Mouse (Mus musculus) lung, embryonic 14.5 days (tissue): Measurements from ENCODE around the gene Slc29a4. TPM values are rescaled to one million over a fixed set of nuclear protein-coding genes. Genes with fewer than 3 reads are reported as not detected.
A peak's percentile ranks its signal among the peaks of the same experiment; 100 is the strongest.

Experiments
- ATAC-seq: fragments of 200-750 bp; cut with Nextera tagmentation; 2 replicates; pipeline ENCODE4 v1.8.0; 2017; ENCODE audit warnings: mild to moderate bottlenecking, moderate TSS enrichment, moderate library complexity; ENCODE audit not compliant: insufficient read depth
- DNase-seq: peaks from one replicate; pipeline ENCODE4 v3.0.0-alpha.2; 2015
- H3K27ac ChIP-seq: fragments of 300-500 bp; sonication (generic); 2 replicates; pipeline ENCODE4 v1.5.1; 2014; ENCODE audit warnings: low read depth, mild to moderate bottlenecking, moderate library complexity
- H3K27me3 ChIP-seq: fragments of 300-500 bp; sonication (generic); 2 replicates; pipeline ENCODE4 v1.6.1; 2014; ENCODE audit warnings: low read length, control low read depth; ENCODE audit not compliant: insufficient read depth
- H3K36me3 ChIP-seq: fragments of 300-500 bp; sonication (generic); 2 replicates; pipeline ENCODE4 v1.6.1; 2014; ENCODE audit warnings: control low read depth; ENCODE audit not compliant: insufficient read depth
- H3K4me1 ChIP-seq: fragments of 300-500 bp; sonication (generic); 2 replicates; pipeline ENCODE4 v1.6.1; 2014; ENCODE audit warnings: antibody characterized with exemption, control low read depth; ENCODE audit not compliant: insufficient read depth
- H3K4me2 ChIP-seq: fragments of 300-500 bp; sonication (generic); 2 replicates; pipeline ENCODE4 v1.6.1; 2014; ENCODE audit warnings: mild to moderate bottlenecking
- H3K4me3 ChIP-seq: fragments of 300-500 bp; sonication (generic); 2 replicates; pipeline ENCODE4 v1.5.1; 2014; ENCODE audit warnings: low read depth, low read length
- H3K9ac ChIP-seq: fragments of 300-500 bp; sonication (generic); 2 replicates; pipeline ENCODE4 v1.6.1; 2014
- H3K9me3 ChIP-seq: fragments of 300-500 bp; sonication (generic); 2 replicates; pipeline ENCODE4 v1.6.1; 2016; ENCODE audit warnings: low read depth, low read length, control low read depth
- CTCF ChIP-seq: IDR thresholded peaks from 2 replicates; pipeline ENCODE4 v1.5.1; 2016; ENCODE audit warnings: antibody characterized with exemption, low read depth
- WGBS: fragments of 180-500 bp; shearing (Covaris S2); extraction: QIAGEN DNeasy Blood & Tissue Kit; methylation state at CpG from one replicate; pipeline ENCODE4 v1.1.7; 2014; 5-methylcytosine and 5-hydroxymethylcytosine counted together
- polyA plus RNA-seq: library from polyadenylated mRNA; unstranded; fragments of >200 nt; fragmentation: Nextera tagmentation; extraction: Ambion mirVana; gene quantifications from 2 replicates; pipeline ENCODE4 v1.2.1, GENCODE M21; 2014

Gene Slc29a4
- polyA plus RNA-seq, 1 experiment from 2014 or later: 8.2 TPM

DNA sequence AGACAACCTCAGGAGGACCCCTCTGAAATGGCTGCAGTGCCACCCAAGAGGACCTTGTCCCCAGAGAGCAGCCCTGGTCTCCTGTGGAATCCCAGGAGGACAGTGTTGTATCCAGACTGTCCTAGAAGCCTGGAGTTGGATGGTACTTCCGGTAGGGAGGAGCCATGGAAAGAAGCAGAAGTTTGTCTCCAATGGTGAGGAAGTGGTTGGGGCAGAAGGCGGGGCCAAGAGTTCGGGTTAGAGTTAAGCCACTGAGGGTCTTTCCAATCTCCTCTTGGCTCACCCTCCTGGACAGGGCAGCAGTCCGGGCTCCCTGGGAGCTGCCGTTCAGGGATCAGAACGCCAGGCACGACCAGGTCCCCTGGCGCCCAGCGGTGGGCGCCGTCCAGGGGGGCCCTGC is 72.0 kb downstream of the Slc29a4 start:
- 66% methylated on average over 11 of the region's 11 CpGs for WGBS
- Histone ChIP-seq H3K4me2 (no peak overlapping the region), H3K4me3 (no peak overlapping the region), H3K36me3 (peaks cover 85% of the 10 kb centered on the region), H3K27me3 (no peaks in the 10 kb centered on the region), H3K4me1 (peaks cover 7% of the 10 kb centered on the region; the same call in 1 of the 2 replicates), H3K9me3 (no peaks in the 10 kb centered on the region), H3K27ac (no peak overlapping the region), H3K9ac (no peak overlapping the region)
- no peak for TF ChIP-seq CTCF
- DNase-seq (peak; percentile 25), ATAC-seq (no peak)

DNA sequence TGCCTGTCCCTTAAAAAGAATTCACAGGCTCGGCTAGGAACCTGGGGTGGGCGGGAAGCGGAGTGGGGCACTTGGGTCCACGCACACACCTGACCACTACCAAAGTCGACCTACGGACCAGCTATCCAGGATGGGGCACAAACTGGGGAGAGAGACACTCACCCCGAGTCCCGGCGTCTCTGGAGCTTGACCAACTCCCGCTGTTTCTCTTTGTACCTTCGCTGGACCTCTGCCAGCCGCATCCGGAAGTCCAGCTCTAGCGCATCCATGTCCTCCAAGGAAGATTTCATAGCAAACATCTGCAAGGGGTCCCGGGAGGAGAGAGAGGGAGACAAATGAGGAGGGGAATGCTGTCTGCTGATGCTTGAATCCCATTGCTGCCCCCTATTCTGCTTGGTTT is 72.6 kb downstream of the Slc29a4 start:
- Histone ChIP-seq H3K4me2 (no peak overlapping the region), H3K9me3 (no peaks in the 10 kb centered on the region), H3K4me1 (peaks cover 7% of the 10 kb centered on the region; the same call in 1 of the 2 replicates), H3K27ac (no peak overlapping the region), H3K4me3 (no peak overlapping the region), H3K27me3 (no peaks in the 10 kb centered on the region), H3K9ac (no peak overlapping the region), H3K36me3 (peaks cover 85% of the 10 kb centered on the region)
- DNase-seq (no peak), ATAC-seq (no peak)
- WGBS: 80% methylated on average over 15 of the region's 15 CpGs
- no peak for TF ChIP-seq CTCF

DNA sequence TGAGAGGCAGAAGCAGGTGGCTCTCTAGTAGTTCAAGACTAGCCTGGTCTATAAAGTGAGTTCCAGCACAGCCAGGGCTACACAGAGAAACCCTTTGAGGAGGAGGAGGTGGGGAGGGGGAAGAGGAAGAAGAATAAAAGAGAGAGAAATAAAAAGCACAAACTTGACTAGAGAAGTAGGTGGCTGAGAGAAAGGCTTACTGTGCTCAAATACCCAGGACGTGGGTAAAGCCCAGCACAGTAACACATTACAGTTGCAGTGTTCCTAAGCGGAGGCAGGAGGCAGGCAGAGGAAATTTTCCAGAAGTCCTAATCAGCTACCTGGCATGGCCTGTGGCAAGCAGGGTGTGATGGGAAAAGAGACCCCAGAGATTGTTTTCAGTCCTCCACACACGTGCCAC is 74.4 kb downstream of the Slc29a4 start:
- WGBS: 89% methylated on average over 3 of the region's 3 CpGs
- no peak overlapping the region for H3K4me2 ChIP-seq
- no peaks in the 10 kb centered on the region for H3K9me3 ChIP-seq
- H3K4me1 ChIP-seq: peaks cover 10% of the 10 kb centered on the region
- ATAC-seq (no peak), DNase-seq (no peak)
- no peak for TF ChIP-seq CTCF
- H3K36me3 ChIP-seq: peaks cover 85% of the 10 kb centered on the region
- H3K9ac ChIP-seq: no peak overlapping the region
- no peak overlapping the region for H3K27ac ChIP-seq
- no peak overlapping the region for H3K4me3 ChIP-seq
- H3K27me3 ChIP-seq: no peaks in the 10 kb centered on the region

DNA sequence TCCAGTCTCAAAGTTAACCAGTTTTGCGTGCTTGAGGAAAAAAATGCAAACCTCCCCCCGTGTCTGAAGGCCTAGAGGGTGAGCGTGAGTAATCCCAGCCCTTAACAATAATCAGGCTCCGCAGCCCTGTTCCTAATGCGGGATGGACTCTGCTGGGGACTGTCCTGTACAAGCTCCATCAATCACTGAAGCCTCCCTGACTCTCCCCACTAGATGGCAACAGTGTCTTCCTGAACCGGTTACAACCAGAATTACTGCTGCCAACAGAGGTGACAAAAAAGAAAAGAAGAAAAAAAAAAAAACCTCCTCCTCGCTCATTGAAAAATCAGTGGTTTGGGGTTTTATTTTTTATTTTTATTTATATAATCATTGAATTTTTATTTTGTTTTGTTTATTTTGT is 75.6 kb downstream of the Slc29a4 start:
- H3K9ac ChIP-seq: no peak overlapping the region
- ATAC-seq (no peak; the same call in 1 of the 2 replicates), DNase-seq (peak; percentile 91)
- no peak overlapping the region for H3K4me2 ChIP-seq
- no peak overlapping the region for H3K27ac ChIP-seq
- H3K9me3 ChIP-seq: no peaks in the 10 kb centered on the region
- H3K4me3 ChIP-seq: no peak overlapping the region
- H3K4me1 ChIP-seq: peaks cover 10% of the 10 kb centered on the region
- H3K36me3 ChIP-seq: peaks cover 85% of the 10 kb centered on the region
- peak; percentile 76 for TF ChIP-seq CTCF
- H3K27me3 ChIP-seq: no peaks in the 10 kb centered on the region
- 16% methylated on average over 7 of the region's 7 CpGs for WGBS

DNA sequence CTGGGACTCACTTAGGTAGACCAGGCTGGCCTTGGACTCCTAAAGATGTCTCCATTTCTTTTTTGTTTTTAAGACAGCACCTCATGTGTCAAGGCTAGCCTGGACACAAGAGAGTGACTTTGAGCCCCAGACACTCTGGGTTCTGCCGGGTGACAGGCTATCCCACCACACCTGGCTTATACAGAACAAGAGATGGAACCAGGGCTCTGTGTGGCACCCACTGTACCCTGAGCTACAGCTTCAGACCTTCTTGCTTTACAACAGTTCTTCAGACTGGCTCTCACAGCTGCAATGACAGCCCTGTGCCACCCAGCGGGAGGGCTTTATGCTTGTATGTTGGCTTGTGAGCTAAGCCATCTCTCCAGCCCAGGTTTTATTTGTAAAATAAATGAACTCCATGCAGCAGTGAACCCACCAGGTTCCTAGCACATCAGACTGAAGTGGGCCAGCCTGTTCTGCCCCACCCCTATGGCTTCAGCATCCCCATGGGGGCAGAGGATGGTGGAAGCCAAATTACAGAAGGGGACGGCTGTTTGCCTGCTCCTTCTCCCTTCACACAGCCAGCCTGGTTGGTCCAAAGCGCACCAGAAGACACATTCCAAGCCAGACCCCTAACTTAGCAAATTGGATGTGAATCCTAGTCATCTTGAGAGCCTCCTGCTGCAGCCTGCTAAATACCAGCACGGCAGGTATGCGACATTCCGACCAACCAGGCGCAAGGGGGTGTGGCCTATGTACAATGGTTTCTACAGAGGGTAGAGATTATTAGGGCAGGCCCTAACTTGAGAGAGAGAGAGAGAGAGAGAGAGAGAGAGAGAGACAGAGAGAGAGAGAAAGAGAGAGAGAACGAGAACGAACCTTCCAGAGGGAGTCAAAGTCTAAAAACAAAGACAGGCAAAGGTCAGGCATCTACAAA is 76.3 kb downstream of the Slc29a4 start:
- DNase-seq: peak; percentile 58
- Histone ChIP-seq H3K27me3 (no peaks in the 10 kb centered on the region), H3K27ac (peak overlapping the region; percentile 75), H3K4me1 (peaks cover 10% of the 10 kb centered on the region), H3K9ac (peak overlapping the region; percentile 20; the same call in 1 of the 2 replicates), H3K4me2 (no peak overlapping the region), H3K9me3 (no peaks in the 10 kb centered on the region), H3K36me3 (peaks cover 85% of the 10 kb centered on the region), H3K4me3 (no peak overlapping the region)
- WGBS: 46% methylated on average over 10 of the region's 10 CpGs
- TF ChIP-seq CTCF: no peak
- ATAC-seq: peak; percentile 41

DNA sequence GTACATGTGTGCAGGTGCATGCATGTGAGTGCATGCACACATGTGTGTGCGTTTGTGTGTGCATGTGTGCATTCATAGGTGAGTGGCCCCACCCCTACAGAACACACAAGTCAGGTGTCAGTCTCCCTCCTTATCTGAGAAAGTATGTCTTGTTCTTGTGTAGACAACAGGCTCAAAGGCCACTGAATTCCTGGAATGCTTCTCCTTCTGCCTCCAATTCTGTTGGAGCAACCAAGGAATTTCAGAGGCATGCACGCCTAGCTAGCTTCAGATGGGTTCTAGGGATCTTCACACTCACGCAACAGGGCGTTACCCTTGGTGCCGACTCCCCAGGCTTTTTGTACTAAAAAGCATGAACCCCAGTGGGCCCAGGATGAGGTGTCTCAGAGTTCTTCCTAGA is 77.3 kb downstream of the Slc29a4 start:
- Histone ChIP-seq H3K4me3 (no peak overlapping the region), H3K4me1 (peaks cover 10% of the 10 kb centered on the region), H3K9me3 (no peaks in the 10 kb centered on the region), H3K4me2 (no peak overlapping the region), H3K27me3 (no peaks in the 10 kb centered on the region), H3K9ac (no peak overlapping the region), H3K27ac (peak overlapping the region; percentile 75), H3K36me3 (peaks cover 85% of the 10 kb centered on the region)
- no peak for TF ChIP-seq CTCF
- peak; percentile 40 for DNase-seq
- WGBS: 61% methylated on average over 5 of the region's 5 CpGs
- no peak for ATAC-seq

DNA sequence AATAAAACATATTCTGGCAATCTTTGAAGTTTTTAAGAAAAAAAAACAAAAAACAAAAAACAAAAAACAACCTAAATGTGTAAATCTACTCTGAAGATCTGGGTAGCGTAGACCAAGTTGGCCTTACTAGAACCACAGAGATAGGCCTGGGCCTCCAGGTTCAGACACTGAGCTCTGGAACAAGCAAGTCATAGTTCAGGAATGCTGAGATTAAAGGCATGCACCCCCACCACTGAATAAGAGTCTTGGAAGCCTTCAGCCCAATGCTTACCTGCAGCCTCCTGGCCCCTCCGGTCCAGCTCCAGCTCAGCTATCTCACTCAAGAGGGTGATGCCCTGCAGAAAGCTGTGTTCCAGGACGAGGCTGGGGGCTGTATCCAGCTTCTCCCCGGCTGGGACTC is 78.7 kb downstream of the Slc29a4 start:
- DNase-seq: no peak
- Histone ChIP-seq H3K36me3 (peaks cover 85% of the 10 kb centered on the region), H3K9me3 (no peaks in the 10 kb centered on the region), H3K4me3 (no peak overlapping the region), H3K27me3 (no peaks in the 10 kb centered on the region), H3K27ac (no peak overlapping the region), H3K4me1 (peaks cover 10% of the 10 kb centered on the region), H3K4me2 (no peak overlapping the region), H3K9ac (no peak overlapping the region)
- WGBS: 80% methylated on average over 4 of the region's 4 CpGs
- no peak for TF ChIP-seq CTCF
- no peak for ATAC-seq
